Mouse (Mus musculus): Measurements from ENCODE around the gene Ubash3b. TPM values are rescaled to one million over a fixed set of nuclear protein-coding genes. Genes with fewer than 3 reads are reported as not detected.
A peak's percentile ranks its signal among the peaks of the same experiment; 100 is the strongest.

The Ubash3b gene
- total RNA-seq, 2 experiments from 2014 or later = 29.0 to 30.4 TPM

DNA sequence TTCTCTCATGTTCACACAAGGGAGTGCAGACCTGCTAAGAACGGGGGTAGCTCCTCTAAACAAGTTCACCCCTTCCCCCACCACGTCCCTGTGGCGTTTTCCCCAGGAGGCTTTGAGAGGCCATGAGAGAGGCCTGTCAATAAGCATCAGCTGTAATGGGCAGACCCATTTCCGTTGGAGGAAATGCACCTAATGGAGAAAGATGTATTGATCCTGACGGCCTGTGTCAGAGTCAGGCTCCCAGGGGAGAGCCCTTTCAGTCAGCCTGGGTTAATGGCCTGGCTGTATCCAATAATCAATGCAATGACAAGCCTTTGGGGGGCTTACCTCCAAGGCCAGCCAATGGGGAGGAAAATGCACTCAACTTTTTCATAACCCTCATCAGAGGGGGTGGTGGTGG lies 100.1 kb downstream of the Ubash3b start:
- no peak for DNase-seq (ENCODE audit: low spot score in 2 of 2)

DNA sequence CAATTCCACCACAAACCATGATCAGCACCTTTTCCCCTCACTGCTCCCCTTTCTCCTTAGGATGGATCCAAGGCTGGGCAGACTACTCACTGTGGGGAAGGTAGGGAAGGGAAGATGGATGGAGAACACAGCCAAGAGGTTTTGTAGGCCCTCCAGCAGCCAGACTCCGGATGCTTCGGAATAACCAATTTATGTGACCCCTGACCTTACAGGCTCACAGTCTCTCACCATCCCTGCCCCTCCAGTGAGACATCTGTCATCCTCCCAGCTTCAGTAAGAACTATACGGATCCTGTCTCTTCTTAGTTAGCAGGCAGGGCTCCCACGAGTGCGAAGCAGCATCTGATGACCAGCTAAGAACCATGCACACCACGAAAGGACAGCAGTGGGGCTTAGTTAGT lies 100.9 kb downstream of the Ubash3b start:
- no peak for DNase-seq (ENCODE audit: low spot score in 2 of 2)

DNA sequence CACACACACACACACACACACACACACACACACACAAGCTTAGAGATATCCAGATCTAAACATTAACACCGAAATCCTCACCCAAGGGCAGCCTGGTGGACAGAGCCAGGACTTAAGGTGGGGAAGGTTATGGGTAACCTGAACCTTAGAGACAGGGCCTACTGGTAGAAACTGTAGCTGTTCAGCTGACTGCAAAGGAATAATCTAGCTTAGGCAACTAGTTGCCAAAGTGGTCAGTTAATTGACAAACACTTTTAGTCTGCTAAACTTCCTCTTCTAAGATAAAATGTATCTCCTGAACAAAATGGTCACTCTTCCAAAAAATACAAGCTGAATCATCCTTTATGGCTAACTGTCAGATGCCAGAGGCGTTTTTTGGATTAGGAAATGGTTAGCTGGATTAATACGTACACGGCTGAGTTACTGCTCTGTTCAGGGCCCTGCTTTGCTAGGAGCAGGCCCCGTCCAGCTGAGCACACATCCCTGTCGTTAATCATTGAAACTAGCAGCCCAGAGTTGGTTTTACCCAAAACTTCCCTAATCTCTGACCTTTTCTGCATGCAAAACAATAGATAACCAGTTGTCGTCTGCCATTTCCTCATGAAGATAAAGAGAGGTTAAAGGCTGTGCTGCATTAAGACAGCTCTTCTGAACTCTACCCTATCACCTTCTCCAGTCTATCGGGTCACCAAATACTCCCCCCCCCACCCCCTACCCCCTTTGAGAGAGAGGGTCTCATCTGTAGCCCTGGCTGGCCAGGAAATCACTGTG lies 102.5 kb downstream of the Ubash3b start:
- DNase-seq (ENCODE audit: low spot score in 2 of 2) = no peak

DNA sequence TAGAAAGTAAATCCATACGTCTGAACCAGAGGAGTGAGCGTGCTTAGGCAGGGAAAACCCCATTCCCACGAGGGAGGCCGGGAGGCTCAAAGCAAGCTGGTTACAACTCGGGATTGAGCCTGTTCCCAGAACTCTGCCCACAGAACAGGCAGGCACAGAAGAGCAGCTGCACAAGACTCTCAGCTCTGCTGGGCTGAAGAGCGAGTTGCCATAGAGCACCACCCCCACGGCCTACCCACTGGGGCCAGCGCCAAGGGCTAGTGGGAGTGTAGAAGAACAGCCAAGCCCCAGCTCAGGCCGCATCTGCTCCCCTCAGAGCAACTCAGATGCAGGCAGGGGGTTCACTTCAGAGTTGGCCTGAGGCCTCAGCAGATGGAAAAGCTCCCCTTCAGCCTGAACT lies 107.3 kb downstream of the Ubash3b start:
- DNase-seq (ENCODE audit: low spot score in 2 of 2) = peak; percentile 76 to 91

DNA sequence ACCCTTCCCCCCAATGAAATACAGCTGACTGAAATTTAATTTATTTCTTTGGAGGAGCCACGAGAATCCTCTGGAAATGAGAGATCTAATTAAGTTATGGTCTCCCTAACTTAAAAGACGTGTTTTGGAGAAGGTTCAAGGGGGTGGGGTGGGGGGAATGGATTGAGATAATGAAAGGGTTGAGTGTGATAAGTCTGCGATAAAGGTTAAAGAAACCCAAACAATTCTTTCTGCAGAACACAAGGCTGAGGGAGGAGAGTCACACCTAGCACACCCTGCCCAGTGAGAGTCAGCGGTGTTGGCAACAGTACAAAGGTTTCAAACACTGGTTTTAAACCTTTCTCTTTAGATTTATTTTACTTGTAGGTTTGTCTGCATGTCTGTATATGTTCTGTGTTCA lies 108.0 kb downstream of the Ubash3b start:
- DNase-seq (ENCODE audit: low spot score in 2 of 2) = no peak

DNA sequence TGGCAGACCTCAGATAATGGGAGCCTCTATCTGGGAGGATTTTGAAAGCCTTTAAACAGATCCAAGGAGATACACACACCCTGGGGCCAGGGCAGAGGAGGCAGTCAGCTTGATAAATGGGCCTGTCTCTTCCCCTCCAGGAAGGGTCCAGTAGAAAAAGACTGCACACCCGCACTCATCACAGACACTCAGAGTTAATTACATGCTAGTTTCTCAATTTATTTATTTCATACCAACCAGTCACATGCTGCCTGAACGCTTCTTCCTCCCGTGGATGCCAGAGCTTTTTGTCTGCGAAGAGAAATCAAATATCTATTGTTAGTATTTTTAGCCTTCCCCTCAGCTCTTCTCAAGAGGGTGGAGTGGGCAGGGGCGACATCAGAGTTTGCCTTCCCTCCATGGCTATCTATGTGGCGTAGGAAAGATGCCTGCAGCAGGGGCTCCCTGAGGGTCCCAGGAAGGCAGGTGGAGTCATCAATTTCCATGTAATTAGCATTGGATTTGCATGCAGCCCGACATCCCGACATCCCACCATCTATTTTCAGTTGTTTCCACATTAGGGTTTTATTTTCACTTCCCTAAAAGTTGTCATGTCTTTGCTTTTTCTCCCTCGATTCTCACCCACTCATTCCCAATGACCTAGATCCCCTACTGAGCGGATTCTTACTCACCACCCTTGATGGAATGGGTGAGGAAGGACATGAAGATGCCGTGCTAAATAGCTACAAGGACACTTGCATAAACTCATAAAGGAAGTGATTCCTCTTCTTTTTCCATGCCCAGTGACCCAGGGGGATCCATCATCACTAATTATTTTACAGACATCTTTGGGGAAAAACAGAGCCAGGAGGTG lies 110.2 kb downstream of the Ubash3b start:
- no peak for DNase-seq (ENCODE audit: low spot score in 2 of 2)

DNA sequence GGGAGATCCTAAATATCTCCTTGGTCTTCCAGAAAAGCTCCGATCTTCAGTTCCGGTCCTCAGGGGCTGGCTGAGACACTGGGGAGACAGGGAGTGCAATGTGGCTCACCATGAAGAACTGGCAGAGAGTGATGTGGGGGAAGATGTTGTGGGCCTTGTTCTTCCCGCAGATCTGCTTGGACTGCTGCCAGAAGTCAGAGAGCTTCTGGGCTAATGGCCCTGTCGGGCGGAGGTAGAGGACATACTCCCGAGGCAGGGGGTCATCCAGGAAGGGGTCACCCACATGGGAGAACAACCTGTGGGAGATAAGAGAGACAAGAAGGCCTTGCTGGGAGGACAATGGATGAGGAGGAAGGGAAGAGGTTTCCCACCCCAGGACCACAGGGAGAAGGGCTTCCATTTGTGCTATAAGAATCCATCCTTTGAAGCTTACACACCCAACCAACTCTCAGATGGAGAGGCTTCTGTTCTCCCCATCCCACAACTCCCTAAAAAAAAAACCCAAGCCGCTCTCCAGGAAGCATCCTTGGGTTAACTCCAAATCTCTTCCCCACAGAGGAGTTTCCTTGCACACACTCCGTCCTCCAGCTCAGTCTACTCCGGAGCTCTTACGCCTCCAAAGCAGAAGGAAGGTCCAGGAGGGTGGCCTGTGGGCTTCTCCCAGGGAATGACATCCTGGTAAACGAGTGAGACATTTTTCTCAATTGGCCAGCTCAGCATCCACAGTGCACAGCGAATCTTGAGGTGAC lies 111.0 kb downstream of the Ubash3b start:
- DNase-seq (ENCODE audit: low spot score in 2 of 2) = no peak

DNA sequence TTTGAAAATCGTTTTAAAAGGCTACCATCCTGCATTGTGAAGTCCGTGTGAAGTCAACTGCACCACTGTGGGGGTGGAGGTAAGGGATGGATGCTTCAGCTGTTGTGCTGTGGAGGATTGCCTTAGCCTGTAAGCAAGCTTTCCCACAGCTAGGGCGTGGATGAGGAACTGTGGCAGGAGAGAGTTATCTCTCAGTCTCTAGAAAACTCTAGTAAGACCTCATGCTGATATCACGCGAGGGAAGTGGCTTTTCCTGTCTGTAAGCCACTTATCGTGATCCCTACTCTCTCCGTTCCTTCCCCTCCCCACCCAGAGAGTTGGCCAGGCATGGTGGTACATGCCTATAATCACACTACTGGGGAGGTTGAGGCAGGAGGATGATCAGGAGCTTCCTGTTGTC lies 112.2 kb downstream of the Ubash3b start:
- DNase-seq (ENCODE audit: low spot score in 2 of 2) = no peak

DNA sequence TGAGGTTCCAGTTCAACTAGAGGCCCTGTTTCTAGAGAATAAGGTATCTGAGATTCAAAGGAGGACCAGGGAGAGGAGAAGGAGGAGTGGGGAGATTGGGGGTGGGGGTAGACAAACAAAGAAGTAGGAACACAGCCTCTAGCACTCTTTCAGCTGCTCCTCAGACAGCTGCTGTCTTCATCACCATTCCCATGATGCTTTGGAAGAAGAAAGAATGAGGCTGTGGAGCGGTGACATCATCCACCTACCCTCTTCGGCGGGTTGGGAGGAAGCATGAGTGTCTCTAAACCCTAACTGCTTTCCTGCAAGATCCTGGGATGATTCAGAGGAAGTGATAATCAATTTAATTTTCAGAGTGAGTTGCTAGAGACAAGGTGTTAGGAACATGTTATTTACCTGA lies 112.7 kb downstream of the Ubash3b start:
- no peak for DNase-seq (ENCODE audit: low spot score in 2 of 2)

DNA sequence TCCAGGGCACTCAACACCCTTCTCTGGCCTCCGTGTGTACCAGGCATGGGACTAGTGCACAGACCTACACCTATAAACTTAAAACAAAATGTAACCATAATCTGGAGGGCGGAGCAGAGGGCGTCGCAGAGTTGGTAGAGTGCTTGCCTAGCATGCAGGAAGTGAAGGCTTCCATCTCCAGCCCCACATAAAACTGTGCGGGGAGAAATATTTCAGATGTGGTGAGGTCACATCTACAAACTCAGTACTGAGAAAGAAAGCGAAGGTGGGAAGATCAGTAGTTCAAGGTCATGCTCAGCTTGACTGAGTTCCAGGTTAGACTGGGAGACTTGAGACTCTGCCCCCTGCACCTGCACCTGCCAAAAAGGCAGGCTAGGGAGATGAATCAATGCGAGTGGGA lies 113.3 kb downstream of the Ubash3b start:
- DNase-seq (ENCODE audit: low spot score in 2 of 2) = no peak

DNA sequence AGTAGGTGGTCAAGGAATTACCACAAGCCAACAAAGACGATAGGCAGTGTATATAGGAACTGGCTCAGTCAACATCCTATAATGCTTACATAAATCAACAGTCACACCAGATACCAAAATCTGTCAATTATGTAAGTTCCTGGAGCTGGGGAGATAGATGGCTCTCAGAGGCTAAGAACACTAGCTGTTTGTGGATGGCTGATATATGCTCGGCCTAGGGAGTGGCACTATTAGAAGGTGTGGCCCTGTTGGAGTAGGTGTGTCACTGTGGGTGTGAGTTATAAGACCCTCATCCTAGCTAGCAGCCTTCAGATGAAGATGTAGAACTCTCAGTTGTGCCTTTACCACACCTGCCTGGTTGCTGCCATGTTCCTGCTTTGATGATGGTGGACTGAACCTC lies 113.8 kb downstream of the Ubash3b start:
- no peak for DNase-seq (ENCODE audit: low spot score in 2 of 2)

DNA sequence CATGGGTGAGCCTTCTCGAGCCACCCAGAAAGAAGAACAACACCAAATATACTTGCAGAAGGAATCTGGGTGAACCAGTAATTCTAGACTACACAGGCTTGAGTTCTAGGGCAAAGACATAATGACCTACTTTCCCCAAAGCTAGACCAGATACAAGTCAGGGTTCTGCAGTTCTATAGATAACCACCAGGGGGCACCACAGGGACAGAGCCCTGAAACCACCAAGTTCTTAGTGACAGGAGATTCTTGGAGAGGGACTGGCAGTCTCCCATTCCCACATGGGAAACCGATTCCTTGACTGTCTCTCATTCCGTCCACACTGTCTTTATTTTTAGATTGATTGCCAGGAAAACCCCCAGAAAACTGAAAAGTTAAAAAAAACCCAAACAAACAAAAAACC lies 116.9 kb downstream of the Ubash3b start:
- DNase-seq (ENCODE audit: low spot score in 2 of 2) = peak; percentile 87 to 92

DNA sequence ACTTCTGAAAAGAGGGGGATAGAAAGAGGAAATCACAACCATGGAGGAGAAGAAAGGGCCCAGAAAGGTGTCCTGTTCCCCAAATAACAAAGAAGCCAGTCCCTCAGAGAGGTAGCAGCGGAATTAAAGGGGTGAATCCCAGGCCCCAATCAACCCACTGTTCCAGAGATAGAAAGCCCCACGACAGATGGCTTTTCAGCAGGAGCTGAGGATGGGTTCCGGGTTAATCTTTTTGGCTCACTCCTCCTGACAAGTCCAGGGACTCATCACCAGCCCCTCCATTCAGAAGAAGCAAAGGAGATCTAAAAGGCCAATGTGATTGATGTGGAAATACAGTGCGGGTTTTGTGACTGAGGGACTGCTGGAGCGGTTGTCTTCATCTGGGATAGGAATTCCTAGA lies 117.9 kb downstream of the Ubash3b start:
- no peak for DNase-seq (ENCODE audit: low spot score in 2 of 2)

DNA sequence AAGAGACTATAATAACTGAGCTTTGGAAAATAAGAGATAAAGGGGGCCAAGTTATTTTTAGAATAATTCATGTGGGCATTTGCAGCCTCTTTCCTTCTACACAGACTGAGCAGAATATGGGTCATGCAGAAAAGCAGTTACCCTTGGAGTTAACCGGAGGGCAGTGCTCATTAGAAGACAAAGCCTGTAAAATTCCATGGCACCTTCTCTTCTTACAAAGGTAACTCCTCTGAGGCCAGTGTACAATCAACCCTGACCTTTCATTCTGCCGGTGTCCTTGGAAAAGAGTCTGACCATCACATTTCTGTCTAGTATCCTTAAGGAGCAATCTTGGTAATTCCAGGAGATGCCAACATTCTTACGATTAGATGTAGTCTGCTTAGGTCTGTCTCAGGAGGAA lies 120.1 kb downstream of the Ubash3b start:
- no peak for DNase-seq (ENCODE audit: low spot score in 2 of 2)

DNA sequence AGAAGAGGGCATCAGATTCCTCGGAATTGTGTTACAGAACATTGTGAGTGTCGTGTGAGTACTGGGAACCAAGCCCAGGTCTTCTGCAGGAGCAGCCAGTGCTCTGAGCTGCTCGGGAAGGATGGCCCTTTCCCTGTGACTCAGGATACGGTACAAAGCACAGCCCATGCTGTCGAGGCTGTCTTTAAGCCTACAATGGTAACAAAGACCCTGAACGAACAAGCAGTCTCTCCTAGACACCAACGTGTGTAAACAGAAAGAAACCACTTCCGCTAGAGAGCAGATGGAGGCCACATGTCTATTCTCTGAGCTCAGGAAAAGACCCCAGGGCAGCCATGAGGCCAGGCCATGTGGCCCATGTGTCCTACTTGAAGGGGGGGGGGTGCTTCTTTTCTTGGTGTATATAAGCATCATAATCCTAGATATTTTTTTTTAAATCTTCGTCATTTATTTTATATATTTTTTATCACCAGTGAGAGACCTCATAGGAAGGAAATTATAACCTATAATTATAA lies 123.3 kb downstream of the Ubash3b start:
- DNase-seq (ENCODE audit: low spot score in 2 of 2) = no peak

DNA sequence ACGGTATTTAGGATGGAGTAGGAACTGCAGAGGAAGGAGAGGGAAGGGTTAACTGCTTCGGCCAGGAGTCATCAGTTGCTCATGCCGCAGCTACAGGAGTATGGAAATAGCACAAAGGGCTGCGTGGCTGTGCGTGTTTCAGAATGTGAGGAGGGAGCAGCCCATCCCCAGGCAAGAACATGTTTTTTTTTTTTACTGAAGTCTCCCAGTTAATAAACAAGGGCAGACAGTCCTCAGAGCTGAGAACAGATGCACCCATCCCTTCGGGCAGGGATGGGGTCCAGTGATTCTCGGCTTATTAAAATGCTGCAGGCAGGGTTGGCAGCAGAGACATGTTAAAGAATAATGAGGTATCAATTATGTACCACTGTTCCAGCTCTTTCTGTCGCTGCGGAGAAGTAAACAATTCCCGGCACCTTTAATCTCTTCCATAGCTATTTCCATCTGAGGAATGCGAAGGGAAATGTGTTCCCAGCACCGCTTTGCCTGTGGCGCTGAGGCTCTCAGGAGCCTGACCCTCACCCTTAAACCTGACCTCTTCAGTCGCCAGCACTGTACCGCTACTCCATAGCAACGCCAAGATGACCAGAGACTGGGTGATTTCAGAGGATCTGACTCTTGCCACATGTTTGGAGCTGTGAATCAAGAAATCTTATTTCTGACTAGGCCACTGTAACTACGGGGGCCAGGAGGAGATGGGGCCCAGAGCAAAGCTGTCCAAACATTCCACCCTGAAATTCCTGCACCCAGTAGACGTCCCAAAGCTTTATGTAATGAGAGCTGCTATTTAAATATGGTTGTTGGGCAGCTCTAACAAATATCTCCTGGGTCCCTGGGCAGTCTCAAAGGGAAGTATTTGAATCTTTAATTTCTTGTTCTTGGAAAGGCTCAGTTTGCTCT lies 129.7 kb downstream of the Ubash3b start:
- DNase-seq (ENCODE audit: low spot score in 2 of 2) = no peak

DNA sequence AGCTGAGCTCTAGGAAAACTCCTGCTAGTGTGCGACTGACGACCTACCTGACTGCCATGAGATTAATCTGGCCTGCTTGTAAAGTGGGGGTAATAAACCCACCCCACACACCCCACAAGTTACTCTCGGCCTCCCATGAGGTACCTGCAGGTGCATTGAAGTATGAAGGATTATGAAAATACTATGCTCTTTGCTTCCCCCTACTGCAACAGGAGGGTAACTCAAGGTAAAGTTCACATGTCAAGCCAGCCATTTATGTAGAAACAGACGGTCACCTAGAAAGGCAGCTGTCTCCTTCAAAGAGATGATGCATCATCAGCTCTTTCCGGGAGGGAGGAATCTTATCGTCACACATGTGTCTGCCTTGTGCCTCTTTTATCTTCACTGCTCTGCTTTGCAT lies 131.7 kb downstream of the Ubash3b start:
- DNase-seq (ENCODE audit: low spot score in 2 of 2) = no peak

DNA sequence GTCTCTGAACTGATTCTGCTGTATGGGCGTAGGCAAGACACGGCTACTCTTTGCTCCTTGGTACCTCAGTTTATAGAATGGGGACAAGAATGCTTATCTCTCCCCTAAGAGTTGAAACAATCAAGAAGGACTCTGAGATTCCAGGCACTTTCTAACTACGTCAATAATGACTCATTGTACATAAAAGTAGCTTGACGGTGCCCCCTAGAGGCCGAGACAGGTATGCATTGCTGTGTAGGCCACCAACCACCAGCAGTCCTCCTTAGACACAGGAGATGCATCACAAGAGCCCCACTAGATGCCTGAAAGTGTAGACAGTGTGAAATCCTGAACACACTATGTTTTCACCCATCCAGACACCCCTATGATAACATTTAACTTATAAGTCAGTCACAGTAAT lies 133.0 kb downstream of the Ubash3b start:
- peak in 1 of 2 experiments; percentile 66 for DNase-seq (ENCODE audit: low spot score in 2 of 2)

DNA sequence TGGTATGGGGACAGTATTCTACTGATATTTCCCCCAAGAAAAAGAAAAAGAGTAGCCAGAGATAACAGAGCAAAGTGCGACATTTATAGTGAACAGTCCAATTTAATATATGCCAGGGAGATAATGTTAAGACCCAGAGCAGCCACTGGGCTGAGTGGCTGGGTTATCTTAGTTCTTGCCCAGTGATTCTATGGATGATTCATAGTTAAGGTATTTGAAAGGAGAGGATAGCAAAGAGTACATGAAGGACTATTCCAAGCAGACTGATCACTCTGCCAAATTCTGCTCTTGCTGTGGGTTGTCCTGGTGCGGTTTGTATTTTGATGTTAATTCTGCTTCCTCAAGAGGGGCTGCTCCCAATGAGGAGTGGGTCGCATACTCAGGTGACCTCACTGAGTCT lies 139.8 kb downstream of the Ubash3b start:
- no peak for DNase-seq (ENCODE audit: low spot score in 2 of 2)

DNA sequence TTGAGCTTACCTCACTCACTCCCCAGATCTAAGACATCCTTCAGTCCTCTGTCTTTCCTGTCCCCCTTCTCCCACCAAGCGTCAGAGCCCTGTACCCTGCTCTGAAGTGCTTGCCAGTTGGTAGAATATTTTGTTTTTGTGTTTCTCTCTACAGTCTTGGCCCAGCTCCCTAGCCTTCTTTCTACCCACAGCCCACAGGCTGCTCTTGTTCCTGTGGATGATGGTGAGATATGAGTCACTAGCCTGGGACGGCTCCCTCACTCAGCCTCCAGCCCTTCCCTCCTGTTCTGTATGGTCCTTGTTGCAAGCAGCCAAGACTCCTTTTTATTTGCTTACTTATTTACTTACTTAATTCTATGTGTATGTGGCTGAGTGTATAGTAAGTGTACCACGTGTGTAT lies 141.0 kb downstream of the Ubash3b start:
- peak in 1 of 2 experiments; percentile 38 for DNase-seq (ENCODE audit: low spot score in 2 of 2)

DNA sequence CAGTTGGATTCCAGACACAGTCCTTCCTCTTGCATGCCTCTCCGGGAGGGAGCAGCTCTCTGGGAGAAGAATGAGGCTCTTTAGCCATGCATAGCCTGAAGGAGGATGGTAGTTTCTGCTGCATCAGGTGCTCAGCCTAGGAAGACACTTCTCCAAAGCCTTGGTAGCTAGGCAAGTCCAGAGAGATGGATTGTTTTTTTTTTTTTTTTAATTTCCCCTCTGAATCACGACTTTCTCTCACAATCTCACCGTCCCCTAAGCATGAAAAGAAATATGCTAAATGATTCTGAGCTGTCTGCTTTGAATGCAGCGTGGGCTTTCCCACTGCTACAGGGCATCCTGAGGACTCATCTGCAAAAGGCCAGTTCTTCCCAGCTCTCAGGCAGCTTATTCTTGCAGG lies 147.0 kb downstream of the Ubash3b start:
- DNase-seq (ENCODE audit: low spot score in 2 of 2) = no peak

Measured in layer of hippocampus, postnatal 14 days (tissue).